Mouse (Mus musculus) bone marrow macrophage, adult 2 months (primary cell): ENCODE results near the gene Rrp1b.

Experiments
- CTCF ChIP-seq: IDR thresholded peaks from 2 replicates; pipeline ENCODE4 v1.5.1; 2012; ENCODE audit warnings: low read depth, mild to moderate bottlenecking, low read length, moderate library complexity
- POLR2A ChIP-seq: IDR thresholded peaks from 2 replicates; pipeline ENCODE4 v1.6.1; 2012; ENCODE audit warnings: mild to moderate bottlenecking, low read depth, low read length, borderline replicate concordance

DNA sequence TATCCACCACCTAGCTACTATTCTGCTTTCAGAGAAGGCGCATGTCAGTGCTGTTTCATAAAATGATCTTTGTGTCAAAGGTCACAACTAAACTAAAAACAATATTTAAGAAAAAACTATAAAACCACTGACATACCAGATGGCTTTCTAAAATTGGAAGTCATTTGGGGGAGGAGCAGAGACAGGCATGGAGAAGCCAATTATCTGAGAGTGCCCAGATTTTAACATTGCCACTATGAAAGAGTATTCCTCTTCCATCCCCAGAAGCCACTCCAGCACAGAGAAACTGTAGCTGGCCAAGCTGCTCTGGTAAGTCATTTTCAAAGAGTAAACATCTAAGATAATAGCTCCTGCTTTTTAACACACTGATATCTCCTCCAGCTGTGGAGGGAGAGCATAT, 49.0 kb upstream of the Rrp1b start:
- TF ChIP-seq CTCF = no peak
- no peak for TF ChIP-seq POLR2A
